Mouse (Mus musculus): ENCODE measurements around the gene Serpinb9d.
"Not testable (repeated sequence)": the region's sequence is repeated elsewhere in the genome, so short reads cannot be mapped to it uniquely, and the experiment has no call there.

The Serpinb9d gene

GRCm38 (mm10) chr13:33192659-33193058 is at the start of gene Serpinb9d:
TSS of gene Serpinb9d (plus strand) at chr13:33192959.
- DNase-seq, result no peak

- DNase-seq, result no peak
These were observed 33.1 kb upstream of the Serpinb9d start, which contains the start of gene Serpinb9c for GRCm38 (mm10) chr13:33159642-33160041. TSS of gene Serpinb9c (minus strand) at chr13:33159742.

GRCm38 (mm10) chr13:33190486-33190885 is 2.3 kb upstream of the Serpinb9d start:
- DNase-seq, result not testable (repeated sequence)

GRCm38 (mm10) chr13:33199740-33200139 is 7.0 kb downstream of the Serpinb9d start:
- DNase-seq, result no peak

GRCm38 (mm10) chr13:33249312-33249711 is 56.6 kb downstream of the Serpinb9d start, which contains the start of gene Serpinb9e:
TSS of gene Serpinb9e (plus strand) at chr13:33249612.
- DNase-seq, result not testable (repeated sequence)

Data from lung, postnatal 14 days (tissue).